8 mouse cellular contexts compared by ENCODE assay signal in genomic region chr2:152741153-152742041, GRCm38 (mm10). TPM values are rescaled to one million over a fixed set of nuclear protein-coding genes. Genes with fewer than 3 reads are reported as not detected.
DNase-seq lines count a peak whose midpoint lies in the region; ATAC-seq and TF ChIP-seq lines count a peak whose summit lies in the region.

No protein-coding gene starts in this region.

- H3K9me3 ChIP-seq in ES-E14 (ENCODE audit: control insufficient read depth, insufficient read depth, low read depth, low read length), result no peaks in the 10 kb centered on the region
- H3K9me3 ChIP-seq in embryonic facial prominence, embryonic 12.5 days, result no peaks in the 10 kb centered on the region

- in situ Hi-C loops in ES-E14 (cut with MboI; ENCODE audit: low sequenced_read_pairs in 2 of 2, unreplicated experiment in 2 of 2), result no loop called here

- no peak for ATAC-seq in embryonic facial prominence, embryonic 12.5 days (ENCODE audit: insufficient number of reproducible peaks, insufficient read depth, low FRiP score, low TSS enrichment)
- ATAC-seq in megakaryocyte progenitor cell, adult 5-6 weeks (replicated peaks; ENCODE audit: poor library complexity), result peak; percentile 63

- intact Hi-C loops in heart, postnatal 14 days (cut with DNase I), result loop anchor here (1.0 to 10.0 kb wide), 3 partner anchors 25 to 273 kb away; partner anchors contain the start of gene Pdrg1

- WGBS in embryonic facial prominence, embryonic 12.5 days, result 37% methylated on average over 14 of the region's 14 CpGs

- H3K9ac ChIP-seq in ES-E14 (ENCODE audit: insufficient read depth, low read depth, low read length, poor library complexity, severe bottlenecking), result peak overlapping the region; percentile 28; the same call in 1 of the 2 replicates
- H3K9ac ChIP-seq in embryonic facial prominence, embryonic 12.5 days, result peak overlapping the region; percentile 22; the same call in 1 of the 2 replicates

- H3K27me3 ChIP-seq in embryonic facial prominence, embryonic 12.5 days, result no peaks in the 10 kb centered on the region

- peak overlapping the region in 1 of 2 experiments; percentile 27; a peak in 1 of 4 replicates for H3K4me3 ChIP-seq in ES-E14 (ENCODE audit: insufficient read depth in 1 of 2, low read depth in 1 of 2, low read length in 2 of 2, poor library complexity in 1 of 2, severe bottlenecking in 1 of 2)
- no peak overlapping the region for H3K4me3 ChIP-seq in embryonic facial prominence, embryonic 12.5 days

- H3K36me3 ChIP-seq in ES-E14 (ENCODE audit: control insufficient read depth, insufficient read depth, low read length, poor library complexity, severe bottlenecking), result no peaks in the 10 kb centered on the region
- no peaks in the 10 kb centered on the region for H3K36me3 ChIP-seq in embryonic facial prominence, embryonic 12.5 days

- peaks cover 13 to 25% of the 10 kb centered on the region in 2 experiments for H3K4me1 ChIP-seq in ES-E14 (ENCODE audit: control insufficient read depth in 2 of 2, insufficient read depth in 2 of 2, low read length in 2 of 2, poor library complexity in 1 of 2)
- H3K4me1 ChIP-seq in embryonic facial prominence, embryonic 12.5 days, result peaks cover 40% of the 10 kb centered on the region

- H3K4me2 ChIP-seq in embryonic facial prominence, embryonic 12.5 days (replicated peaks), result peak overlapping the region; percentile 27

- DNase-seq in 3T3-L1 (ENCODE audit: low read depth, low spot score) (peak; percentile 99), ES-E14 (ENCODE audit: low read depth, low spot score) (no peak)
- peak; percentile 67 to 77 for DNase-seq in heart, postnatal 14 days
- DNase-seq in kidney, postnatal 4 days, result peak; percentile 70 to 84
- peak; percentile 21 for DNase-seq in thymus, postnatal 25 days
- DNase-seq in layer of hippocampus, postnatal 14 days (ENCODE audit: low spot score in 2 of 2), result no peak

- no peak overlapping the region for H3K27ac ChIP-seq in ES-E14 (ENCODE audit: insufficient read depth, low read depth, low read length, poor library complexity, severe bottlenecking)
- H3K27ac ChIP-seq in embryonic facial prominence, embryonic 12.5 days, result peak overlapping the region; percentile 88

TF ChIP-seq in ES-E14, 5 proteins besides CTCF, POLR2A, EP300 and RAD21:
- TF ChIP-seq MAFK (IDR thresholded peaks at IDR 0.05; ENCODE audit: insufficient read depth, low read depth, low read length) (no peak), HCFC1 (IDR thresholded peaks at IDR 0.05; ENCODE audit: borderline replicate concordance, insufficient read depth, low read length) (no peak), ZNF384 (IDR thresholded peaks at IDR 0.05; ENCODE audit: low read depth, low read length) (no peak), CHD2 (IDR thresholded peaks at IDR 0.05; ENCODE audit: low read depth, low read length) (no peak), ZC3H11A (IDR thresholded peaks at IDR 0.05; ENCODE audit: borderline replicate concordance, low read depth, low read length) (no peak)

RNA-seq across cellular contexts. Expression of gene Id1, which starts 5.3 kb away (rescaled TPM):
- total RNA-seq in ES-E14 (2012; rRNA removed), result 74.5 and 122 TPM in 2 replicates
- polyA plus RNA-seq in embryonic facial prominence, embryonic 12.5 days (2016; fragmentation: Nextera tagmentation; extraction: Ambion mirVana), result 168 and 170 TPM in 2 replicates
- 10 to 100 TPM; 82.1 to 85.3 TPM for total RNA-seq in heart, postnatal 14 days (2021)
- 8.3 and 11.7 TPM in 2 replicates for total RNA-seq in megakaryocyte progenitor cell, adult 5-6 weeks (2015)
- 3.6 and 7.1 TPM in 2 replicates for total RNA-seq in megakaryocyte progenitor cell, adult 5-6 weeks (2017)
- total RNA-seq in layer of hippocampus, postnatal 14 days (2021), result 10 to 100 TPM; 32.9 to 35.8 TPM

RNA-seq across cellular contexts. Expression of gene Cox4i2, which starts 12.6 kb away (rescaled TPM):
- total RNA-seq in ES-E14 (2012; rRNA removed), result 1.7 and 2.3 TPM in 2 replicates
- 14.3 and 14.5 TPM in 2 replicates for polyA plus RNA-seq in embryonic facial prominence, embryonic 12.5 days (2016; fragmentation: Nextera tagmentation; extraction: Ambion mirVana)
- total RNA-seq in heart, postnatal 14 days (2021), result 10 to 100 TPM; 17.8 to 19.1 TPM
- total RNA-seq in megakaryocyte progenitor cell, adult 5-6 weeks (2015), result 1.4 and 1.5 TPM in 2 replicates
- 1.8 TPM in 1 of 2 replicates, not detected in the other for total RNA-seq in megakaryocyte progenitor cell, adult 5-6 weeks (2017)
- 1 to 10 TPM; 2.9 to 3.6 TPM for total RNA-seq in layer of hippocampus, postnatal 14 days (2021)

RNA-seq across cellular contexts. Expression of gene Mcts2, which starts 54.6 kb away (rescaled TPM):
- 39.3 and 87.4 TPM in 2 replicates for total RNA-seq in ES-E14 (2012; rRNA removed)
- 36.4 and 38.9 TPM in 2 replicates for polyA plus RNA-seq in embryonic facial prominence, embryonic 12.5 days (2016; fragmentation: Nextera tagmentation; extraction: Ambion mirVana)
- 10 to 100 TPM; 17.4 to 18.7 TPM for total RNA-seq in heart, postnatal 14 days (2021)
- total RNA-seq in megakaryocyte progenitor cell, adult 5-6 weeks (2015), result 8.7 and 12.3 TPM in 2 replicates
- 6.1 and 11.0 TPM in 2 replicates for total RNA-seq in megakaryocyte progenitor cell, adult 5-6 weeks (2017)
- 10 to 100 TPM; 25.4 to 25.7 TPM for total RNA-seq in layer of hippocampus, postnatal 14 days (2021)

Comparison
In these comparisons a context has a peak if more than half of its experiments do, and no peak if none do; other contexts are left out.
1. DNase-seq: peak in 3T3-L1 (single experiment), heart, postnatal 14 days (2 of 2), kidney, postnatal 4 days (2 of 2) and thymus, postnatal 25 days (single experiment); none in ES-E14 (single experiment) and layer of hippocampus, postnatal 14 days (0 of 2).